Mouse (Mus musculus): ENCODE measurements around the gene Abtb2. TPM values are rescaled to one million over a fixed set of nuclear protein-coding genes. Genes with fewer than 3 reads are reported as not detected.

The Abtb2 gene
- polyA plus RNA-seq, 1 experiment = 2.0 TPM

DNA sequence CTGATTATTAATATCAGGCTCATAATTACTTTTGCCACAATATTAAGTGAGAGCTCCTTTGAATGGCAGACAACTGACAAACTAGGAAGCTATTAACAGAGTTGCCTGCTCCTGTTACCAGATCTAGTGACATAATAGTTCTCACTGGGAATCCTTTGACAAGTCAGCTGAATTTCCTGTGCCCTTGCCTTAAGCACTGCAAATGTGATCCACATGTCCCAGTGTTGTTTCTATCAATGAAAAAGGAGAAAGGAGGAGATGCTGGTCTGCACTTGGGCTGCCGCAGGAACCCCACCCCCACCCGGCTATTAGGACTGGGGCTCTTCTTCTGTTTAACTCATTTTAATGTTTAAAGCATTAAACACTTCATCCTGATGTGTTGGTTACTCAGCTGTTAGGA lies 110.7 kb downstream of the Abtb2 start:
- Histone ChIP-seq H3K4me3 (ENCODE audit: insufficient read depth, low read depth, low read length) (no peak overlapping the region), H3K27ac (replicated peaks; ENCODE audit: low read depth, low read length) (no peak overlapping the region), H3K4me1 (ENCODE audit: control insufficient read depth, insufficient read depth, insufficient read length, low read length) (peaks cover 1% of the 10 kb centered on the region; the same call in 1 of the 2 replicates)

- Histone ChIP-seq H3K4me3 (ENCODE audit: insufficient read depth, low read depth, low read length) (no peak overlapping the region), H3K4me1 (ENCODE audit: control insufficient read depth, insufficient read depth, insufficient read length, low read length) (peaks cover 5% of the 10 kb centered on the region), H3K27ac (replicated peaks; ENCODE audit: low read depth, low read length) (no peak overlapping the region)
Measured at GRCm38 (mm10) chr2:103677614-103678369, 111.7 kb downstream of the Abtb2 start.

- Histone ChIP-seq H3K27ac (replicated peaks; ENCODE audit: low read depth, low read length) (no peak overlapping the region), H3K4me3 (ENCODE audit: insufficient read depth, low read depth, low read length) (no peak overlapping the region), H3K4me1 (ENCODE audit: control insufficient read depth, insufficient read depth, insufficient read length, low read length) (peaks cover 9% of the 10 kb centered on the region)
Measured at GRCm38 (mm10) chr2:103678433-103678832, 112.3 kb downstream of the Abtb2 start.

DNA sequence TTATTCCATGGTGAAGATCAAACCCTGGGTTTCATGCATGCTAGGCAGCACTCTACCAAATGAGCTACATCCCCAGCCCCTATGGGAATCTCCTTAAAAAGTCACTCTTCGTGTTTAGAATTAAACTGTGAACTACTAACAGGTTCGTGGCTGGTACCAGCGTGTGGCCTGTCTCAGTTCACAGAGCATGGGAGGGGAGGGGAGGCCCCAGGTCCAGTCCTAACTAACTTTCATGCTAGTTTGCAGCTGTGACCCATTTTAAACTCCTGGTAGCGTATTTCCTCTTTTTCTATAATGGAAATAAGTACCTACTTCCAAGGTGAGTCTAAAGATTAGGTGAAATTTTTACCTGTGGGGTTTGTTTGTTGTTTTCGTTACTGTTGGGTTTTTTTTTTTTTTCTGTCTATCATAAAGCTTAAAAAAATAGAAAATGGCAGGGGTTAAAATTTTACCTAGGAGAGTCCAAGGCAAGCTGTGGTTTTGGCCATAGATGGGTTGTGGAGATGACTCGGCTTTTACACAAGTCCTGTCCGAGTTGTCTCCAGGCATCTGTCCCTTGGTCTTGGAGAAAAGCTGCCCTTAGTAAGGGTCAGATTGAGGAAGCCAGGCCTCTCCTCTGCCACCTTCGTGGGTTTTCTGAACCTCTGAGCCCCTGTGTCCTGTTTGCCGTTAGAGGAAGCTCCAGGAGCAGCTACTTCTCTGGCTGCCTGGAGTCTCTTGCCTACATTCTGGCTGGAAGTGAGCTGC lies 114.4 kb downstream of the Abtb2 start:
- Histone ChIP-seq H3K4me3 (ENCODE audit: insufficient read depth, low read depth, low read length) (no peak overlapping the region), H3K27ac (replicated peaks; ENCODE audit: low read depth, low read length) (no peak overlapping the region), H3K4me1 (ENCODE audit: control insufficient read depth, insufficient read depth, insufficient read length, low read length) (peaks cover 9% of the 10 kb centered on the region)

DNA sequence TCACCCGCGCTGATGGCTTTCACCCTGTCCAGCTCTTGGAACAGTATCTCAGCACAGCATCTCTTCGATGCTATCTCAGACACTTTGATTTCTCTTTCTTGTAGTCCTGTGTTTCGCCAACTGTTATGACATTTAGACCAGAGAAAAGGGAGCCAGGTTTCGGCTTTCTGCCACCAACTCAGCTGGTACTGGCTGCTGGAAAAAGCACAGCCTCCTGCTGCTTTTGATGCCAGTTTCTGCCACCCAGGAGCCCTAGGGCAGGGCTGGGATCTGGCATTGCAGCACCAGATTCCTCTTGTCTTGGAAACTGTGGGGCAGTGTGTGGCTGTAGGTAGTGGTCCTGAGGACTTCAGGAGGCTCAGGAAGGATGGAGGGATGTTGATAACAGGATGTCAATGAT lies 115.0 kb downstream of the Abtb2 start:
- Histone ChIP-seq H3K4me1 (ENCODE audit: control insufficient read depth, insufficient read depth, insufficient read length, low read length) (peaks cover 9% of the 10 kb centered on the region), H3K4me3 (ENCODE audit: insufficient read depth, low read depth, low read length) (no peak overlapping the region), H3K27ac (replicated peaks; ENCODE audit: low read depth, low read length) (no peak overlapping the region)

DNA sequence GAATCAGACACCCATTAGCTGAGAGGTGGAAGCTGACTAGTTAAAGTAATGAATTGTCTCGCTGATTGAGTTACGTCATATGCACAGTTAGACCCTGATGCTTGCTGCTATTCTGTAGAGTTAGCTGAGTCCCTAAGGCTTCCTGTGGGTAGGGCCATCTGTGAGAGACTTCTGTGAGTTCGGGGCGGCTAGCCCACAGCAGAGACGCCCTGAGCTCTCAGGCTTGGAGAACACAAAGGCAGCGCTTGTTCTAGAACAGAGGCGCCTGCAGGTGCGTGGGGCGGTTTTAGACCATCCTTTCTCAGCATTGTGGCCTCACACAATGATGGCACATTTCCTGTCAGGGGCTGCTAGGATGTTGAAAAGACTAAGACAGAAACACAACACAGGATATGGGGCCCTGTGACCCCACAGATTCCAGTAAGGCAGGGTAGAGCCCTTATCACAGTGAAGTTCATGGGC lies 116.2 kb downstream of the Abtb2 start:
- Histone ChIP-seq H3K27ac (replicated peaks; ENCODE audit: low read depth, low read length) (no peak overlapping the region), H3K4me3 (ENCODE audit: insufficient read depth, low read depth, low read length) (no peak overlapping the region), H3K4me1 (ENCODE audit: control insufficient read depth, insufficient read depth, insufficient read length, low read length) (peaks cover 9% of the 10 kb centered on the region)

DNA sequence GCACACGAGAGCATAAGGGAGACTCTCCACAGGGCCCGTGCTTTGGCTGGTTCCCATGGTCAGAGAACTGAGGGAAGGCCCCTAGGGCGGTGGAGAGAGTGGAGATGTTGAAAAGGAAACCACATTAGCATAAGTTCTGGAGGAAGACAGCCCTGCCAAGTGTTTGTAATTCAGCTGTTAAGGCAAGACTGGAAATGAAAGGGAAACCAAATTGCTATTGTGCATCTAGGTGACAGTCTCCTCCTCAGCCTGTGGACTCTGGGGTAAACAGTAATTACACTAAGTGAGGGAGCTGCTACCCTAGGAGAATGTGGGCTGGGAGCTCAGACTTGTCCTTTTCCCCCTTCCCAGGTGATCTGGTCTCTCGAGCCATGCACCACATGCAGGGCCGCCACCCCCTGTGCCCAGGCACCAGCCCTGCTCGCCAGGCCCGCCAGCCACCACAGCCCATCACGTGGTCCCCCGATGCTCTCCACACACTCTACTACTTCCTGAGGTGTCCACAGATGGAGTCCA lies 116.9 kb downstream of the Abtb2 start:
- Histone ChIP-seq H3K4me1 (ENCODE audit: control insufficient read depth, insufficient read depth, insufficient read length, low read length) (peaks cover 9% of the 10 kb centered on the region), H3K27ac (replicated peaks; ENCODE audit: low read depth, low read length) (no peak overlapping the region), H3K4me3 (ENCODE audit: insufficient read depth, low read depth, low read length) (no peak overlapping the region)

DNA sequence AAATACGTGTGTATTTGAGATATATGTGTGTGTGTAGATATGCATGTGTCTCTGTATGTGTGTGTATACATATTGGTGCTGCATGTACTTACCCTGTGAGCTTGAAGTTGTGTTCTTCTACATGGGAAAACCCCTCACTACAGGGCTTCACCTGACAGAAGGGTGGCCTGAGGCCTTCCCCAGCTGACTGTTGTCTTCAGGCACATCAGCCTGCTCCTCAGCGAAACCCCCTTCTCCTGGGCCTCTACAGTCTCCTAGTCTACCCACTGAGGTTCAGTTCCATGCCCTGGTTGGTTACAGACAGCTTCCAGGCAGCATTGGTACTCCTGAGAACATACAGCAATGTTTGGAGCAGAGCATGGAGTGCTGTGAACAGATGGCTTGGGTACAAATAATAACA lies 118.3 kb downstream of the Abtb2 start:
- H3K4me3 ChIP-seq (ENCODE audit: insufficient read depth, low read depth, low read length) = no peak overlapping the region
- H3K27ac ChIP-seq (replicated peaks; ENCODE audit: low read depth, low read length) = no peak overlapping the region
- H3K4me1 ChIP-seq (ENCODE audit: control insufficient read depth, insufficient read depth, insufficient read length, low read length) = peaks cover 9% of the 10 kb centered on the region

DNA sequence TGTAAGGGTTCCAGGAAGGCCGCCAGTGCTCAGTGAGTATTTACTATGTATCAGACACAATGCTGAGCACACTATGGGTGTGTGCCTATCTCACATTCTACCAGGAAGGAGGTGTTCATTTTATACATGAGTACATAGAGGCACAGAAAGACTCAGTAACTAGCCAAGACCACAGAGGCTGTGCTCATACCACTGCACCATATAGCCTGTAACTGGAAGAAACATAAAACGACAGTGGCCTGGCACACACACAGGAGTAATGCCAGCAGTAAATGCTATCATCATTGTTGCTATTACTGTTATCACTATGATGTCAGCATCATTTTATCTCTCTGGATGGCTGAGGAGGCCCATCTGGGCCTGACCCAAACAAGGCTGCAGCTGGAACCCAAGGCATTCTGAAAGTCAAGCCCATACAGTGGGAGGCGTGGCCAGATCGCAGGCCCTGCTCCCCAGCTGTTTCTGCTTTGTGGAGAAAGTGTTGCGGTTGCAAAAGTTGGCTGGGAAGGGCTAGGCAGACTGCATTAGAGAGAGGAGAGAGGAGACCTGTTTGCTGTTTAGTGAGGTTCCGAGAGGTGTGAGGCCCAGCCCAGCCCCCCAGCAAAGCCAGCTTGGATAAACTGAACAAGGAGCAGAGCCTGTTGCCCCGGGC lies 118.9 kb downstream of the Abtb2 start:
- Histone ChIP-seq H3K4me1 (ENCODE audit: control insufficient read depth, insufficient read depth, insufficient read length, low read length) (peaks cover 9% of the 10 kb centered on the region), H3K27ac (replicated peaks; ENCODE audit: low read depth, low read length) (no peak overlapping the region), H3K4me3 (ENCODE audit: insufficient read depth, low read depth, low read length) (no peak overlapping the region)

DNA sequence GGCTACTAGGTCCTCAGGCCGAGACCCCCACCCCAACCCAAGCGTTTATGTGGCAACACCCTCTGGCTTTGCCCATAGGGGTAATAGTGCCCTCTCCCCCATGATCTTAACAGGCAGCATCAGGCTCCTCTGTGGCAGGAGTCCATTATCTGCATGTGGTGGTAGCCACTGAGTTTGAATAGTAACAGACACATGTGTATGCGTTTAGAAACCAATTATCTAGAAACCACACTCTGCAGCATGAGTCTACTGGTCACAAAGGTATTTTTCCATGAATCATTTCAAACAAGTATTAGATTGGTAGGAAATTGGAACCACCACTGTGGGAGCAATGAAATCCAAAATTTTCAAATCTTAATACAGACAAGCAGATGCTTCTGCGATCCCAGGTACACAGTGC lies 119.5 kb downstream of the Abtb2 start:
- Histone ChIP-seq H3K4me1 (ENCODE audit: control insufficient read depth, insufficient read depth, insufficient read length, low read length) (peaks cover 9% of the 10 kb centered on the region), H3K4me3 (ENCODE audit: insufficient read depth, low read depth, low read length) (no peak overlapping the region), H3K27ac (replicated peaks; ENCODE audit: low read depth, low read length) (no peak overlapping the region)

DNA sequence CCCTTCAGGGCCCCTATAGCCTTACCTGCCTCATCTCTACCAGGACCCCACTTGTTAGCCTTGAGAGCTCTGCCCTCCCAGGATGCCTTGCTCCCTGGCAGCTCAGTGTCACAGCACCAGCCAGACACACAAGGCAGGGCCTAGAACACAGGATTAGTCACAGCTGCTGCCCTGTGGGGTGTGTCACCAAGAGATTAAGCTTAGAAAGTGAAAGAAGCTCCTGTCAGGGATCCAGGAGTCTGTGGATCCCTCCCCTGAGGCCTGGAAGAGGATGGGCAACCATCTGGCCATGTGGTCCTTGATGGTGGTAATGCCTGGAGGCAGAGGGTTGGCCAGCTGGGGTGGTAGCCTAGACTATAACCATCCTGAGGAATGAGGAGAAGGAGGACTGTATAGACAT lies 121.0 kb downstream of the Abtb2 start:
- H3K4me3 ChIP-seq (ENCODE audit: insufficient read depth, low read depth, low read length) = no peak overlapping the region

DNA sequence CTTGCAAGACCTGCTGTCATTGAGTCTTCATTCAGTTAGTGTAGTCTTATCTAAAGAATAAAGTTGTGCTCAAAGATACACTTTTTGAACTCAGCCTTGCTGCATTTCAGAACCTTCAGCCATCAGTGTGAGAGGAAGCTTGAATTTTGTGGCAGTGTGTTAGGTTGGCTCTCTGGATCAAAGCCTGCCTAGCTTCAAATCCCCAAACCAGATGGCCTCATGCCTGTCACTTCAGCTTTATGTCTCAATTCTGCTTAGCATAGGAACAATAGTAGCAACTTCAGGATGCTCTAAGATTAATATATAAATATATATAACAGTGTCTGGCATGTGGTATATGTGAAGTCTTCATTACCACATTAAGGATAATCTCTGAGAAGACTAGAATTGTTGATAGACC lies 121.8 kb downstream of the Abtb2 start:
- H3K4me1 ChIP-seq (ENCODE audit: control insufficient read depth, insufficient read depth, insufficient read length, low read length) = peaks cover 3% of the 10 kb centered on the region; the same call in 1 of the 2 replicates
- no peak overlapping the region for H3K27ac ChIP-seq (replicated peaks; ENCODE audit: low read depth, low read length)
- H3K4me3 ChIP-seq (ENCODE audit: insufficient read depth, low read depth, low read length) = no peak overlapping the region

More for the DNA sequence above, 121.0 kb downstream of the Abtb2 start:
- Histone ChIP-seq H3K27ac (replicated peaks; ENCODE audit: low read depth, low read length) (no peak overlapping the region), H3K4me1 (ENCODE audit: control insufficient read depth, insufficient read depth, insufficient read length, low read length) (peaks cover 9% of the 10 kb centered on the region)

- H3K27ac ChIP-seq (replicated peaks; ENCODE audit: low read depth, low read length) = no peak overlapping the region
Measured at GRCm38 (mm10) chr2:103690425-103690824, 124.3 kb downstream of the Abtb2 start.

DNA sequence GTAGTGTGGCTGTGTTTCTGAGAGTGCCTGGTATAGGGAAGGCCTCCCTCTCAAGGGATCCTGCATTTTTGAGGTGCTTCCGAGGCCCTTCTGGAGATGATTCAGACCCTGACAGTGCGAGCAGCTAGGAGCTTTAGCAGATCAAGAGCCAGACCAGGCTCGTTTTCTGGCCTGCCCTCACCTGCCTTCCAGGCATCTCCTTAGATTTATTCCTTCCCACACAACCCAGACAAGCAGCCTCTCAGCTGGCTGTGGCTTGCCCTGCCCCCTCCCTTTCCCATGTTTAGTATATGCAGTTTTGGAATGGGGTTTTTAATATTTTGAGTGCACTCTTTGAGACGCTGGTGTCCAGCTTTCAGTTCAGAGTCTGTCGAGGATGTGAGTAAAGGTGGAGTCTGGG lies 124.7 kb downstream of the Abtb2 start:
- Histone ChIP-seq H3K27ac (replicated peaks; ENCODE audit: low read depth, low read length) (no peak overlapping the region), H3K4me3 (ENCODE audit: insufficient read depth, low read depth, low read length) (no peak overlapping the region)

More at GRCm38 (mm10) chr2:103690425-103690824, 124.3 kb downstream of the Abtb2 start:
- Histone ChIP-seq H3K4me3 (ENCODE audit: insufficient read depth, low read depth, low read length) (no peak overlapping the region), H3K4me1 (ENCODE audit: control insufficient read depth, insufficient read depth, insufficient read length, low read length) (no peaks in the 10 kb centered on the region)

DNA sequence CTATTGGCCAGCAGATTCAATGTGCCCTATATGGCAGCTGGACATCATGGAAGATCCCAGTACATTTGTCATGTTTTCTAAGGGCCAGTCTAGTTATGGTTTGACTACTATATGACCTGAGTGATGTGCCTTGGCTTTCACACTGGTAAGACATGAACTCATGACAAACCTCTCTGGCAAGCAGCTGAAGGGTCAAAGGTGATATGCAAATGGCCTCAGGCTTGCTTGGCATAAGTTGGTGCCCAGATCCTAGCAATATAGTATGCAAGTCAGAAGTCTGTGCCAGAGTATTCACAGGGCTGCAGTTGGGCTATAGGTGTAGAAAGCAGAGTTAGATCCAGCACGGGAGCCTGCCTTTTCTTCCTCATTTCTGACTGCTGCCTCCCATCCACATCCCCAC lies 125.2 kb downstream of the Abtb2 start:
- H3K27ac ChIP-seq (replicated peaks; ENCODE audit: low read depth, low read length) = no peak overlapping the region

More for the DNA sequence above, 124.7 kb downstream of the Abtb2 start:
- H3K4me1 ChIP-seq (ENCODE audit: control insufficient read depth, insufficient read depth, insufficient read length, low read length) = no peaks in the 10 kb centered on the region

More for the DNA sequence above, 125.2 kb downstream of the Abtb2 start:
- no peak overlapping the region for H3K4me3 ChIP-seq (ENCODE audit: insufficient read depth, low read depth, low read length)
- H3K4me1 ChIP-seq (ENCODE audit: control insufficient read depth, insufficient read depth, insufficient read length, low read length) = no peaks in the 10 kb centered on the region
